Mouse (Mus musculus) kidney, embryonic 15.5 days (tissue): ENCODE data around the gene Fgf4. TPM values are rescaled to one million over a fixed set of nuclear protein-coding genes. Genes with fewer than 3 reads are reported as not detected.

Source experiments
- polyA plus RNA-seq: library from polyadenylated mRNA; unstranded; fragments of >200 nt; fragmentation: Nextera tagmentation; extraction: Ambion mirVana; gene quantifications from 2 replicates; pipeline ENCODE4 v1.2.1, GENCODE M21; 2015

Gene Fgf4
- polyA plus RNA-seq, 1 experiment from 2014 or later = not detected

Other genes starting within 250 kb of the Fgf4 start
- 42.1 and 47.8 TPM in 2 replicates for gene Ano1, start 95.4 kb upstream of the Fgf4 start, polyA plus RNA-seq
- gene Fgf3, start 9.3 kb upstream of the Fgf4 start, polyA plus RNA-seq = 0.36 and 0.53 TPM in 2 replicates
- gene Fgf15, start 49.2 kb downstream of the Fgf4 start, polyA plus RNA-seq = 2.3 and 2.4 TPM in 2 replicates
- 25.8 and 27.9 TPM in 2 replicates for gene LTO1, start 67.7 kb downstream of the Fgf4 start, polyA plus RNA-seq
- 229 and 245 TPM in 2 replicates for gene Ccnd1, start 92.6 kb downstream of the Fgf4 start, polyA plus RNA-seq